Mouse (Mus musculus) common myeloid progenitor, adult 5-6 weeks (primary cell): Measurements from ENCODE around the gene Vmn1r94. TPM values are rescaled to one million over a fixed set of nuclear protein-coding genes. Genes with fewer than 3 reads are reported as not detected.
"Not testable (repeated sequence)": the region's sequence is repeated elsewhere in the genome, so short reads cannot be mapped to it uniquely, and the experiment has no call there.

ENCODE experiments used
- ATAC-seq: replicated peaks from 2 replicates; pipeline ENCODE4 v1.8.0; 2016; ENCODE audit warnings: low read depth, mild to moderate bottlenecking, moderate TSS enrichment, inconsistent platforms; ENCODE audit not compliant: poor library complexity, severe bottlenecking
- total RNA-seq: library from RNA; stranded (forward); fragments of 200-1000, 187-1606 nt; gene quantifications from 2 replicates; pipeline ENCODE4 v1.2.3, GENCODE M21; 2017

Gene Vmn1r94
- total RNA-seq, result not detected in 2 replicates

DNA sequence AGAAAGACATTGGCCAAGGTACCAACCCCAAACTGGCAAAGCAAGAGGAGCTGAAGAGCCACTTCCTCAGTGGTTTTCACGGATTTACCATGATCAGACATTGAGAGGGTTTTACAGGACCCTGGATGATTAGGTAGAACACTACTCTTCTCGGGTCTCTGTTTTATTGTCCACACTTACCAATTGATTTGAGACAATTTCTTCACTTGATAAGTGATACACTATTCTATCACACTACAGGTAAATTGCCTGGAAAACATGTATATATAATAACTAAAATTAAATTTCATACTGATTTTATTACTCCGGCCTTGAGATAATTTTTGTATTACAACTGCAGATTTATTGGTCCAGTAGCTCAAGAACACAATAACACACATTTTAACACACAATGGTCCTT, at the start of gene Vmn1r94:
TSS of gene Vmn1r94 (minus strand) at position 101 of the 400 bp plus-strand sequence.
- ATAC-seq, result not testable (repeated sequence)

DNA sequence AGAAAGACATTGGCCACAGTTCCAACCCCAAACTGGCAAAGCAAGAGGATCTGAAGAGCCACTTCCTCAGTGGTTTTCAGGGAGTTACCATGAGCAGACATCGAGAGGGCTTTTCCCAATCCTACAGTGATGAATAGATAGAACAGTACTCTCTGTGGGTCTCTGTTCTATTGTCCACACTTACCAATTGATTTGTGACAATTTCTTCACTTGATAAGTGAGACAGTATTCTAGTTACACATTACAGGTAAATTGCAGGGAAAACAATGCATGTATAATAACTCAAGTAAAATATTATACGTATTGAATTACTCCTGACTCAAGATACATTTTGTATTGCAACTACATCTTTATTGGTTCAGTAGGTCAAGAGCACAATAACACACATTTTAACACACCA, 37.3 kb upstream of the Vmn1r94 start, which contains the start of gene Gm6164:
TSS of gene Gm6164 (minus strand) at position 101 of the 400 bp plus-strand sequence.
- ATAC-seq, result not testable (repeated sequence)

DNA sequence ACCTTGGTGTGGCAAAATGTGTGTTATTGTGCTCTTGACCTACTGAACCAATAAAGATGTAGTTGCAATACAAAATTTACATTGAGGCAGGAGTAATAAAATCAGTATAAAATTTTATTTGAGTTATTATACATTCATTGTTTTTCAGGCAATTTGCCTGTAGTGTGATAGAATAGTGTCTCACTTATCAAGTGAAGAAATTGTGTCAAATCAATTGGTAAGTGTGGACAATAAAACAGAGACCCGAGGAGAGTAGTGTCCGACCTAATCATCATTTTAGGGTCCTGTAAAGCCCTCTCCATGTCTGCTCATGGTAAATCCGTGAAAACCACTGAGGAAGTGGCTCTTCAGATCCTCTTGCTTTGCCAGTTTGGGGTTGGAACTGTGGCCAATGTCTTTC, 25.2 kb upstream of the Vmn1r94 start, which contains the start of gene Vmn1r95:
TSS of gene Vmn1r95 (plus strand) at position 301 of the 400 bp plus-strand sequence.
- not testable (repeated sequence) for ATAC-seq

DNA sequence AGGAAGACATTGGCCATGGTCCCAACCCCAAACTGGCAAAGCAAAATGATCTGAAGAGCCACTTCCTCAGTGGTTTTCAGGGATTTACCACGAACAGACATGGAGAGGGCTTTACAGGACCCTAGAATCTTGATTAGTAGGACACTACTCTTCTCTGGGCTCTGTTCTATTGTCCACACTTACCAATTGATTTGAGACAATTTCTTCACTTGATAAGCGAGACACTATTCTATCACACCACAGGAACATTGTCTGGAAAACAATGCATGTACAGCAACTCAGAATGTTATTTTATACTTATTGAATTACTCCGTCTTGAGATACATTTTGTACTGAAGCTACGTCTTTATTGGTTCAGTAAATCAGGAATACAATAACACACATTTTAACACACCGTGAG, 29.2 kb downstream of the Vmn1r94 start, which contains the start of gene Vmn1r93:
TSS of gene Vmn1r93 (minus strand) at position 101 of the 400 bp plus-strand sequence.
- not testable (repeated sequence) for ATAC-seq

DNA sequence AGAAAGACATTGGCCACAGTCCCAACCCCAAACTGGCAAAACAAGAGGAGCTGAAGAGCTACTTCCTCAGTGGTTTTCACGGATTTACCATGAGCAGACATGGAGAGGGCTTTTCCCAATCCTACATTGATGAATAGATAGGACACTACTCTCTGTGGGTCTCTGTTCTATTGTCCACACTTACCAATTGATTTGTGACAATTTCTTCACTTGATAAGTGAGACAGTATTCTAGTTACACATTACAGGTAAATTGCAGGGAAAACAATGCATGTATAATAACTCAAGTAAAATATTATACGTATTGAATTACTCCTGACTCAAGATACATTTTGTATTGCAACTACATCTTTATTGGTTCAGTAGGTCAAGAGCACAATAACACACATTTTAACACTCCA, 45.7 kb downstream of the Vmn1r94 start, which contains the start of gene Gm16442:
TSS of gene Gm16442 (minus strand) at position 101 of the 400 bp plus-strand sequence.
- ATAC-seq, result not testable (repeated sequence)

Other genes with a start within 250 kb of the Vmn1r94 start
- 7.7 and 9.7 TPM in 2 replicates for gene Pvr, start 247.2 kb downstream of the Vmn1r94 start, total RNA-seq
- gene Igsf23, start 217.6 kb downstream of the Vmn1r94 start, total RNA-seq, result 0.29 and 0.46 TPM in 2 replicates
- not detected in 2 replicates for gene Ceacam20, start 203.0 kb downstream of the Vmn1r94 start, total RNA-seq
- not detected in 2 replicates for gene Nlrp9b, start 176.9 kb downstream of the Vmn1r94 start, total RNA-seq
- gene Vmn1r91, start 68.7 kb downstream of the Vmn1r94 start, total RNA-seq, result not detected in 2 replicates
- gene Gm16442, start 45.8 kb downstream of the Vmn1r94 start, total RNA-seq, result not detected in 2 replicates
- not detected in 2 replicates for gene Vmn1r93, start 29.3 kb downstream of the Vmn1r94 start, total RNA-seq
- not detected in 2 replicates for gene Vmn1r95, start 25.3 kb upstream of the Vmn1r94 start, total RNA-seq
- not detected in 2 replicates for gene Gm6164, start 37.2 kb upstream of the Vmn1r94 start, total RNA-seq
- gene Gm4498, start 65.5 kb upstream of the Vmn1r94 start, total RNA-seq, result not detected in 2 replicates
- not detected in 2 replicates for gene Gm5890, start 94.5 kb upstream of the Vmn1r94 start, total RNA-seq
- not detected in 2 replicates for gene Gm4133, start 165.7 kb upstream of the Vmn1r94 start, total RNA-seq
- gene Gm5728, start 207.0 kb upstream of the Vmn1r94 start, total RNA-seq, result not detected in 2 replicates
- not detected in 2 replicates for gene Vmn1r100, start 249.6 kb upstream of the Vmn1r94 start, total RNA-seq